Mouse (Mus musculus) MEL-GATA-1-ER (cell line): Measurements from ENCODE around the gene Vps8.
"Not testable (repeated sequence)": the region's sequence is repeated elsewhere in the genome, so short reads cannot be mapped to it uniquely, and the experiment has no call there.

Experiments
- DNase-seq: peaks from one replicate; pipeline ENCODE4 v3.0.0-alpha.2; 2012; ENCODE audit warnings: low read depth; ENCODE audit errors: extremely low read depth

Vps8 gene

DNA sequence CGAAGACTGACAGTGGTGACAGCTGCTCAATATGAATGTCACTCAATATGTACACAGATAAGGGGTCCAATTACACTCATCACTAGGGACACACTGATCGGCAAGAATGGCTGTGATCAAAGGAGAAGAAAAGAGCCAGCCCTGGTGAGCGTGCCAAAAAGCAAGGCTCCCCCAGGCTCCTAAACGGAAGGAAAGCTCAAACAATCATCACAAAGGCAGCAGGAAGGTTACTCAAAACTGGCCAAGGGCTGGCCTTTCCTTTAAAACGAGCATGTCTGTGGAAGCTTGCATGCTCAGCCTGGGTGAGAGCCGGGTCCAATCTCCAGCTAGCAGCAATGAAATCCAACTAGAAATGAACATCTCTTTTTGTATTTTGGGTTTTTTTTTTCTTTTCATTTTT, 232.4 kb downstream of the Vps8 start:
- no peak for DNase-seq

DNA sequence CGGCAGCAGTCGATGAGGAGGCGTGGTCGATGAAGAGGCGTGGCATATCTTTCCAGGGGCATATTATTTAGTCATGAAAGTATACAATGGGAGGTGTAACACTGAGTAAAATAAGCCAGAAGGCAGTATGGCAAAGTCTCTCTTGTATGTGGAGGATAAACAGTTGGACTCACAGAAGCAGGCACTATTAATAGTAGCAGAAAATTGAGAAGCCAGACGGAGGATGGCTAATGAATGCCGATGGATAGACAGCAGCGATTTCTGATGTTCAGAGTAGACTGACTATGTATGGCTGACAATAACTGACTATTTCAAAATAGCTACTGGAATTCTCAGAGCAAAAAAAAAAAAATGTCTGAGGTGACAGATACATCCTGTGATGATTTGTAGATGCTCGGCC, 233.0 kb downstream of the Vps8 start:
- DNase-seq: no peak

DNA sequence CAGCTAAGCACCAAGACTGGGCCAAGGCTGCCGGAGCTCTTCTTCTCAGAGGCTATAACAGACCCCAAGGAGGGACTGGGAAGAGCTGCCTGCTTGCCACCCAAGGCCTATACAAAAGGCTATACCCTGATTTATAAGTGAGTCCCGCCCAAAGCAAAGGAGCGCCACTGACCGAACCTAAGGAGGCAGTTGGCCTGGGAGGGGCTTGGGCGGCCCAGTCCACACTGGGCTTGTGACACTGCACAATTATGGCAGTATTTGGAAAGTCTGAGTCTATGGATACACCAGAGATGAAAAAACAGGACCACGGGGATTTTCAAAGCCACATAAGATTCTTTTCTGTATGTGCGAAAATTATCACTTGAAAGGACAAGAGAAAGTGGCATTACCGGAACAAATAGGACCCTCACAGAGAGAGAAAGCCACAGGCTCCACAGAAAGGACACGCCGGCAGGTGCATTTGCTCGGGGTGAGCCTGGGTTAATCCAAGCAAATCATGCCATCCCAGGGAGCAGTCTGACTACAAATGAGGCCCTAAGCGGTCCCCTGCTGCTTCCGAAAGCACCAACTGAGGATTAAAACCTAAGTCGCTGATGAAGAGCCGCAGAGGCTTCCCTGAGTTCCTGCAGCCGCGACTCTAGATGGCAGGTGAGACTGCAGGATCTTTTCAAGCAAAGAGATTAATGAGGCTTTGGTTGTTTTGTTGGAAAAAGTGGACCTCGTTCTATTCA, 241.9 kb downstream of the Vps8 start:
- DNase-seq: no peak

DNA sequence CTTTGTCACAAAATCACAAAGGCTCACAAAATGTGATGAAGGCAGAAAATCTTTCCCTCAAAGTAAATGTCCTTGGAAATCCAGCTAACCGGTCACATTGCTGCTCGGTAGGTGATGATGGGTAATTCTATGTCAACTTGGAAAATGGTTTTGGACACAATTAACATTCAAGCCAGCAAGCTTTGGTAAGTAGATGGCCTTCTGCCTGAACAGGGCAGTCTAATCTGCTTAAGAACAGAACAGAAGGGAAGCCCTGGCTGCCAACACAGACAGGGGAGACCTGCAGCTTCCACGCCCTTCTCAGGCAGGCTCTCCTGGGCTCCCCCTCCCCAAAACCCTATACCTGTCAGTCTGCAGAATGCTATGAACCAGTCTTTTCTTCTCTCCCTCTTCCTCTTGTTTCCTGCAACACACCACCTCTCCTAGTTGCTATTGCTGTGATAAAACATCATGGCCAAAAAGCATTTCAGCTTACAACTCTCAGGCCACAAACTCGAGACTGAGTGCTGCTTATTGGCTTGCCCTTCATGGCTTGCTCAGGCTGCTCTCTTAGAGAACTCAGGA, 242.6 kb downstream of the Vps8 start:
- no peak for DNase-seq

DNA sequence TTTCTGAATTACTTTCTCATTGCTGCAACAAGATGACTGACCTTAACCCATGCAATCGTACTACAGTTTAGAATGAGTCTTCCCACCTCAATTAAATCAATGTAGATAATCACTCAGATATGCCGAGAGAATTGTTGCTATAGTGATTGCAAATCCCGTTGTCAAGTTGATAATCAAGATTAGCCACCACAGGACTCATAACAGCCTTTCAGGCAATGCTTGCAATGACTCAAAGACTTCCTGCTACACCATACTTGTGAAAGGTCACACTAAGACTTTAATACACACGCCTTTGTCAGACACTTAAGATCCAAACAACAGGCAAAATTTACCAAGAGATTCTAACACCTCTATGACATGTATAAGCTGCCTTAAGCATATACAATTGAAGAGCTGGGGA, 249.0 kb downstream of the Vps8 start:
- no peak for DNase-seq

DNA sequence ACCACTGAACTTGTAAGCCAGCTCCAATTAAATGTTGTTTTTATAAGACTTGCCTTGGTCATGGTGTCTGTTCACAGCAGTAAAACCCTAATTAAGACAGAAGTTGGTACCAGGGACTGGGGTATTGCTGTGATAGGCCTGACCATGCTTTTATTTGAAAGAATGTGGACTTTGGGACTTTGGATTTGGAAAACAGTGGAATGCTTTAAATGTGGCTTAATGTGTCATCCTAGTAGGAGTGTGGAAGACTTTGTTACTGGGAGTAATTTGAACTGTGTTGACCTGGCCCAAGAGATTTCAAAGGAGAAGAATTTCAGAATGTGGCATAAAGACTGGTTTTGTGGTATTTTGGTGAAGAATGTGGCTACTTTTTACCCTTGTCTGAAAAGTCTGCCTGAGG, 250.1 kb downstream of the Vps8 start:
- not testable (repeated sequence) for DNase-seq

DNA sequence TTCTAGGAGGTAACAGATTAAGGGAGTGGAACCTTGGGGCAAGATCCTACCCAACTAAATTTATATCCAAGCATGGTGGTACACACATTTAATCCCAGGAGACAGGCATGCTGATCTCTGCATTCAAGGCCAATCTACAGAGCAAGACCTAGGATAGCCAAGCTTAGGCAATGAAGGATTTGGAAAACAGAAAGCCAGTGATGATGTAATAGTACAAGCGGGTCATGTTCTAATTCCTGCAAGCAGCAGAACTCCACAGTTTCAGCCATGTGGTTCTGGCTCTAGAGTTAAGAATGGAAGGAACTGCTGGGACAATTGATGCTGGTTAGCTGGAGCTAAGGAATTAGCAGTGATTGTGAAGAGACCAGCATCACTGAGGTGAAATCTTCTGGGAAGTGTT, 250.7 kb downstream of the Vps8 start:
- not testable (repeated sequence) for DNase-seq

DNA sequence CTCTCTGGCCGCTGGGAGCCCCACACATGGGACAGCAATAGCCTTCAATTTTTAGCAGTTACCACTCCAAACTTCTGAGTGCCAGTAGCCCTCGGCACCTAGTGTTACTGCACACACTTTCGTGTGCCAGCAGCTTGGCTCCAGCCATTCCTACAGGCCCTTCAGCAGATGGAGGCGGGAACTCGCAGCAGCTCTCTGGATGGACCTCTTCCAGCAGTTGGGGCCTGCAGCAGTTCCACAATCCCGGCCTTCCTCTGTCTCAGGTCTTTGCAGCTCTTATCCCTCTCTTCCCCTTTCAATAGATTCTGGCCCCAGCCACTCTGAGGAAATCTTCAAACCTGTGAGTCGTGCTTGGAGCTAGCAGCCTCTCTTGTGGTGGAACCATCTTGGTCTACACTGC, 253.9 kb downstream of the Vps8 start:
- no peak for DNase-seq

DNA sequence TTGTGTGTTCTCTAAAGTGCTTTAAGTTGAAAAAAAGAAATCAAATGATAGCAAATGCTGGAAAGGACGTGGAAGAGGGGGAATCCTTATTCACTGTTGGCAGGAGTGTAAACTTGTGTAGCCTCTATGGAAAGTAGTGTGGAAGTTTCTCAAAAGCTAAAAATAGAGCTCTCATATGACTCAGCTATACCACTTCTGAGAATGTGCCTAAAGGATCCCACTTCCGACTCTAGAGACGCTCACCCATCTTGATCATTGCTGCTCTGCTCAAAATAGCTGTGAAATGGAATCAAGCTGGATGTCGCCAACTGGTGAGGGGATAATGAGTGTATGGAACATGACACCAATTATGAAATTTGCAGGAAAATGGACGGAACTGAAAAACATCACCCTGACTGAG, 264.5 kb downstream of the Vps8 start:
- DNase-seq: no peak

DNA sequence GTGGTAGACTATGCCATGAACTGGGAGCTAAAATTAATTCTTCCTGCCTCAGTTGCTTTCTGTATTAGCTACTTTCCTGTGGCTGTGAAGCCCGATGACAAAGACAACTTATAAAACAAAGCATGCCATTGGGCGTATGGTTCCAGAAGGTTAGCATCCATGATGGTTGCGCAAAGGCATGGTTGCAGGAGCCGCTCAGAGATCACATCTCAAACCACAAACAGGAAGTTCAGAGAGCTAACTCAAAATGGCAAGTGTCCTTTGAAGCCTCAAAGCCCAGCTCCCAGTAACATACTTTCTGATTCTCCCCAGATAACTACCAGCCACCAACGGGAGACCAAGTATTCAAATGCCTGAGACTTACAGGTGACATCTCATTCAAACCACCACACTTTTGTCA, 266.2 kb downstream of the Vps8 start:
- DNase-seq: peak; percentile 6

DNA sequence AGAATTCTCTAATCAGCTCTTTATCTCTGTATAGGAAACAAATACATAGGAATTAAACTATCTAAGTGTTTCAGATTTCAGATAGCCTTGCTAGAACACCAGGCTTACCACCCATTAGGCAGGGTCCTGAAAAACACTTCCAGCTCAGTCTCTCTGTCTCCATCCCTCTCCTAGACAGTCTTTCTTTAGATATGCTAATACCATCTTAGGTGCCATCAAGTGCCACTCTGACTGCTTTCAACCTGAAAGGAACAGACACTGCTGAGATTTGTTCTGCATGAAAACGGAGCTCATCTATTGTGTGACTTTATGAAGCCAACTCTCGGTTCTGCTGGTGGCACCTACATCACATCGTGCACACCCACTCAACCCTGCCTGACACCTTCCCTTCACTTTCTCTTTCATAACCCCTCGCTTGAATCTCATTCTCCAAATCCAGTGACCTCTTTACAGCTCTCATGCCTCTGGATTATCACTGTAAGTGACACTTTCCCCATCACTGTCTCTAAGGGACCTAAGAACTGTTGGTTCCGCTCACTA, 267.4 kb downstream of the Vps8 start:
- DNase-seq: no peak

DNA sequence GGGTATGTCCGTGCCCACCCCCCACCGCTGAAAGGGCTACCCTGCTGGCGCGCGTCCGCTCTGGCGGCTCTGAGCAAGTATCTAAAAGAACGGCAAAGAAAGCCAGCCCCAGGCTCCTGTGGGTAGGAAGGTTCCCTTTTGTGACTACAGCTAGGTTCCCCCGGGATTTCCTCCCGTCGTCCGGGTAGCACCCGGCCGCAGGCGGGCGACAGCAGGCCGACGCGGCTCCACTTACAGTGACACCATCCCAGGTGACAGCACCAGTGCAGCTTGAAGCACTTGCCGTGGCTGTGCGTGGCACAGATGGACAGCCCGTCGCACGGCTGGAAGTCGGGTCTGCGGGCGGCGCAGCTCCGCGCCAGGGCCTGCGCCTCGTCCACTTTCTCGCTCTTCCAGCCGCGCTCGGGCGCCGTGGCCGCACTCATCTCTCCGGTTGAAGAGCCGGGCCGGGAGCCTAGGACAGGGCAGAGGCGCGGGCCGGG, 271.1 kb downstream of the Vps8 start:
- DNase-seq: no peak
